Mouse (Mus musculus): Measurements from ENCODE around the gene Pbrm1. TPM values are rescaled to one million over a fixed set of nuclear protein-coding genes. Genes with fewer than 3 reads are reported as not detected.

The Pbrm1 gene
- polyA plus RNA-seq, 1 experiment from 2014 or later, result 135 TPM

- ATAC-seq (replicated peaks; ENCODE audit: low FRiP score), result no peak
- no peak for DNase-seq (ENCODE audit: low spot score)
- Histone ChIP-seq H3K27me3 (ENCODE audit: control insufficient read depth, insufficient read depth, low read length) (no peaks in the 10 kb centered on the region), H3K4me1 (replicated peaks; ENCODE audit: control insufficient read depth, insufficient read depth, low read length) (no peaks in the 10 kb centered on the region), H3K4me2 (ENCODE audit: low read depth, low read length, severe bottlenecking) (no peak overlapping the region), H3K4me3 (ENCODE audit: low read depth, low read length) (no peak overlapping the region), H3K9ac (ENCODE audit: low read length) (no peak overlapping the region), H3K27ac (ENCODE audit: low read depth, low read length) (no peak overlapping the region), H3K9me3 (ENCODE audit: control insufficient read depth, low read length) (no peaks in the 10 kb centered on the region), H3K36me3 (ENCODE audit: control insufficient read depth, insufficient read depth, low read length) (peaks cover 11% of the 10 kb centered on the region; the same call in 1 of the 2 replicates)
- 96% methylated on average over 2 of the region's 2 CpGs for WGBS
These were observed 69.6 kb downstream of the Pbrm1 start for GRCm38 (mm10) chr14:31088515-31088914.

- no peaks in the 10 kb centered on the region for H3K4me1 ChIP-seq (replicated peaks; ENCODE audit: control insufficient read depth, insufficient read depth, low read length)
- H3K4me3 ChIP-seq (ENCODE audit: low read depth, low read length), result no peak overlapping the region
- no peaks in the 10 kb centered on the region for H3K9me3 ChIP-seq (ENCODE audit: control insufficient read depth, low read length)
- 89% methylated on average over 1 of the region's 1 CpGs for WGBS
- ATAC-seq (replicated peaks; ENCODE audit: low FRiP score) (no peak), DNase-seq (ENCODE audit: low spot score) (no peak)
- H3K36me3 ChIP-seq (ENCODE audit: control insufficient read depth, insufficient read depth, low read length), result peaks cover 11% of the 10 kb centered on the region; the same call in 1 of the 2 replicates
- H3K4me2 ChIP-seq (ENCODE audit: low read depth, low read length, severe bottlenecking), result no peak overlapping the region
- H3K9ac ChIP-seq (ENCODE audit: low read length), result no peak overlapping the region
- no peak overlapping the region for H3K27ac ChIP-seq (ENCODE audit: low read depth, low read length)
- no peaks in the 10 kb centered on the region for H3K27me3 ChIP-seq (ENCODE audit: control insufficient read depth, insufficient read depth, low read length)
These were observed 71.0 kb downstream of the Pbrm1 start for GRCm38 (mm10) chr14:31089918-31090317.

DNA sequence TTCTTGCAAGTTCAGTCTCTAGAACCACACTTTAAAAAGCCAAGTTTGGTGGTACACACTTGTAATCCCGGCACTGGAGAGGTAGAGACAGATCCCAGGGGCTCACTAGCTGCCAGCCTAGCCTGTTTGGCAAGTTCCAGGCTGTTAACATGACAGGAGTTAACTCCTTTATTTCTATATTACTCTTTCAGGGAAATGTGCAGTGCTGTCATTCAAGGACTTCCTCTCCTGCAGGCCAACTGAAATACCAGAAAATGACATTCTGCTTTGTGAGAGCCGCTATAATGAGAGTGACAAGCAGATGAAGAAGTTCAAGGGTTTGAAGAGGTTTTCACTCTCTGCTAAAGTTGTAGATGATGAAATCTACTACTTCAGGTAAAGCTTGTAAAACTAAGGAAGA, 86.2 kb downstream of the Pbrm1 start:
- Histone ChIP-seq H3K36me3 (ENCODE audit: control insufficient read depth, insufficient read depth, low read length) (peaks cover 20% of the 10 kb centered on the region), H3K27ac (ENCODE audit: low read depth, low read length) (no peak overlapping the region)

DNA sequence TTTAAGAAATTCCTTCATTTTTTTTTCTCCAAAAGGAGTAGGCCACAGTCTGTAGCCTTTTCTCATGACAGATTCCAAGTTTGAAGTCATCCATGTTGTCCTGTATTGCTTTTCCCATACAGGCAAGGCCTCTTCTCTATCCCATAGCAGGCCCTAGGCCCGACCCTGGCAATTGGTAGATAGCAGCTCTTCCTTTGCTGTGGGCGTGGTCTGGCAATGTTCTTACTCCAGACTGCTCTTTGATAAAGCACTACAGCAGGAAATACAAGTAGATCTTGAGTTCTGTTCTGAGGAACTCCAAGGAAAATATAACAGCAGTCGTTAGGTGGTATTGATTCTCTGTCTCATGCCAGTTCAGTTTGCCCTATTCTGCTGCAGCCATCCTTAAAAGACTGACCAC, 91.7 kb downstream of the Pbrm1 start:
- H3K9me3 ChIP-seq (ENCODE audit: control insufficient read depth, low read length), result no peaks in the 10 kb centered on the region
- DNase-seq (ENCODE audit: low spot score), result no peak
- no peaks in the 10 kb centered on the region for H3K4me1 ChIP-seq (replicated peaks; ENCODE audit: control insufficient read depth, insufficient read depth, low read length)
- no peak overlapping the region for H3K4me2 ChIP-seq (ENCODE audit: low read depth, low read length, severe bottlenecking)
- no peak overlapping the region for H3K4me3 ChIP-seq (ENCODE audit: low read depth, low read length)
- H3K36me3 ChIP-seq (ENCODE audit: control insufficient read depth, insufficient read depth, low read length), result peaks cover 22% of the 10 kb centered on the region
- no peak for ATAC-seq (replicated peaks; ENCODE audit: low FRiP score)
- H3K27ac ChIP-seq (ENCODE audit: low read depth, low read length), result no peak overlapping the region
- H3K9ac ChIP-seq (ENCODE audit: low read length), result no peak overlapping the region
- 89% methylated on average over 3 of the region's 3 CpGs for WGBS
- H3K27me3 ChIP-seq (ENCODE audit: control insufficient read depth, insufficient read depth, low read length), result no peaks in the 10 kb centered on the region

More for the DNA sequence above, 86.2 kb downstream of the Pbrm1 start:
- no peak for ATAC-seq (replicated peaks; ENCODE audit: low FRiP score)
- H3K9ac ChIP-seq (ENCODE audit: low read length), result no peak overlapping the region
- H3K9me3 ChIP-seq (ENCODE audit: control insufficient read depth, low read length), result no peaks in the 10 kb centered on the region
- no peak overlapping the region for H3K4me2 ChIP-seq (ENCODE audit: low read depth, low read length, severe bottlenecking)
- H3K4me1 ChIP-seq (replicated peaks; ENCODE audit: control insufficient read depth, insufficient read depth, low read length), result no peaks in the 10 kb centered on the region
- 96% methylated on average over 2 of the region's 2 CpGs for WGBS
- no peak for DNase-seq (ENCODE audit: low spot score)
- no peaks in the 10 kb centered on the region for H3K27me3 ChIP-seq (ENCODE audit: control insufficient read depth, insufficient read depth, low read length)
- H3K4me3 ChIP-seq (ENCODE audit: low read depth, low read length), result no peak overlapping the region

DNA sequence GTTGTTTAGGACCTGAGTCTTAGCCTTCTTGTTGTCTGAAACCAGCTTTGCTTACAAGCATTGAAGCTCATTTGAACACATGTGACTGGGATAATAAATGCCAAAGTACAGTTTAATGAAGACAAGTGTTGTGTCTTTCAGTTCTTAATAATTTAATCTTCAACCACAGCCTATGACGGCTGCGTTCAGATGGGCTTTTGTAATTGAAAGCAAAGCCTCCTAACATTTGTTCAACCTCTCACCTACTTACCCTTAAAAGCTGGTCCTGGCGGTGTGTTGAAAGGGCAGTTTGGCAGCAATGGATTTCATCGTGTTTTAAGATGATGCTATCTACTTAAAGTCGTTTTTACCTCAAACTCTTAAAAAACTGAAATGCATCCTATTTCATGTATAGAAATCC, 93.2 kb downstream of the Pbrm1 start:
- no peak for ATAC-seq (replicated peaks; ENCODE audit: low FRiP score)
- H3K9ac ChIP-seq (ENCODE audit: low read length), result no peak overlapping the region
- no peak overlapping the region for H3K4me2 ChIP-seq (ENCODE audit: low read depth, low read length, severe bottlenecking)
- peaks cover 19% of the 10 kb centered on the region for H3K36me3 ChIP-seq (ENCODE audit: control insufficient read depth, insufficient read depth, low read length)
- WGBS, result 88% methylated on average over 5 of the region's 5 CpGs
- no peak for DNase-seq (ENCODE audit: low spot score)
- no peak overlapping the region for H3K27ac ChIP-seq (ENCODE audit: low read depth, low read length)
- H3K4me3 ChIP-seq (ENCODE audit: low read depth, low read length), result no peak overlapping the region
- H3K27me3 ChIP-seq (ENCODE audit: control insufficient read depth, insufficient read depth, low read length), result no peaks in the 10 kb centered on the region
- H3K4me1 ChIP-seq (replicated peaks; ENCODE audit: control insufficient read depth, insufficient read depth, low read length), result no peaks in the 10 kb centered on the region
- H3K9me3 ChIP-seq (ENCODE audit: control insufficient read depth, low read length), result no peaks in the 10 kb centered on the region

DNA sequence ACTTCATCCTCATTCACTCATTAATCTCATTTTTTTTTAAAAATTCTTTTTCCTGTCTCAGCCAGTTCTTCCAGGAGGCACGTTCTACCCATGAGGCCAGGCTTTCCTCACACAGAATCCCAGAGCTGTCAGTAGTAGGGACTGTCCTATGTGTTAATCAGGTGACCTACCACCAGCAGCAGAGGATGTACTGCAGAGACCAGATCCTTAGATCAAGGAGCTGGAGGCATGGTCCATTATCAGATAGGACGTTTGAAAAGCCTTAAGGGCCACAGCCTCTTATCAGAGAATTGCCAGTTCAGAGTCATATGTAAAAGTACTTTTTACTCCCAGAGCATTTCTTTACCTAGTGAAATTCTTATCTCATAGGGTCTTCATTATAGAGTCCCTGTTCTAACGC, 95.1 kb downstream of the Pbrm1 start:
- H3K9me3 ChIP-seq (ENCODE audit: control insufficient read depth, low read length), result no peaks in the 10 kb centered on the region
- H3K36me3 ChIP-seq (ENCODE audit: control insufficient read depth, insufficient read depth, low read length), result peaks cover 14% of the 10 kb centered on the region
- ATAC-seq (replicated peaks; ENCODE audit: low FRiP score), result no peak
- no peak overlapping the region for H3K9ac ChIP-seq (ENCODE audit: low read length)
- H3K4me1 ChIP-seq (replicated peaks; ENCODE audit: control insufficient read depth, insufficient read depth, low read length), result no peaks in the 10 kb centered on the region
- no peak overlapping the region for H3K4me3 ChIP-seq (ENCODE audit: low read depth, low read length)
- no peak for DNase-seq (ENCODE audit: low spot score)
- no peak overlapping the region for H3K27ac ChIP-seq (ENCODE audit: low read depth, low read length)
- WGBS, result 93% methylated on average over 3 of the region's 3 CpGs
- H3K27me3 ChIP-seq (ENCODE audit: control insufficient read depth, insufficient read depth, low read length), result no peaks in the 10 kb centered on the region
- H3K4me2 ChIP-seq (ENCODE audit: low read depth, low read length, severe bottlenecking), result no peak overlapping the region

- 78% methylated on average over 2 of the region's 2 CpGs for WGBS
- no peak for DNase-seq (ENCODE audit: low spot score)
- ATAC-seq (replicated peaks; ENCODE audit: low FRiP score), result no peak
These were observed 96.6 kb downstream of the Pbrm1 start for GRCm38 (mm10) chr14:31115522-31115921.

GRCm38 (mm10) chr14:31125106-31126075, 106.5 kb downstream of the Pbrm1 start:
- H3K27ac ChIP-seq (ENCODE audit: low read depth, low read length), result peak overlapping the region; percentile 41; the same call in 1 of the 2 replicates

More at GRCm38 (mm10) chr14:31115522-31115921, 96.6 kb downstream of the Pbrm1 start:
- Histone ChIP-seq H3K4me2 (ENCODE audit: low read depth, low read length, severe bottlenecking) (no peak overlapping the region), H3K4me3 (ENCODE audit: low read depth, low read length) (no peak overlapping the region), H3K4me1 (replicated peaks; ENCODE audit: control insufficient read depth, insufficient read depth, low read length) (no peaks in the 10 kb centered on the region), H3K27me3 (ENCODE audit: control insufficient read depth, insufficient read depth, low read length) (no peaks in the 10 kb centered on the region), H3K9me3 (ENCODE audit: control insufficient read depth, low read length) (no peaks in the 10 kb centered on the region), H3K9ac (ENCODE audit: low read length) (no peak overlapping the region), H3K36me3 (ENCODE audit: control insufficient read depth, insufficient read depth, low read length) (peaks cover 5% of the 10 kb centered on the region), H3K27ac (ENCODE audit: low read depth, low read length) (no peak overlapping the region)

More at GRCm38 (mm10) chr14:31125106-31126075, 106.5 kb downstream of the Pbrm1 start:
- WGBS, result 74% methylated on average over 9 of the region's 9 CpGs
- H3K4me1 ChIP-seq (replicated peaks; ENCODE audit: control insufficient read depth, insufficient read depth, low read length), result peaks cover 8% of the 10 kb centered on the region; the same call in 1 of the 2 replicates
- no peak overlapping the region for H3K9ac ChIP-seq (ENCODE audit: low read length)
- ATAC-seq (replicated peaks; ENCODE audit: low FRiP score), result no peak
- no peak overlapping the region for H3K4me3 ChIP-seq (ENCODE audit: low read depth, low read length)
- no peaks in the 10 kb centered on the region for H3K27me3 ChIP-seq (ENCODE audit: control insufficient read depth, insufficient read depth, low read length)
- no peak for DNase-seq (ENCODE audit: low spot score)
- peaks cover 4% of the 10 kb centered on the region; the same call in 1 of the 2 replicates for H3K36me3 ChIP-seq (ENCODE audit: control insufficient read depth, insufficient read depth, low read length)
- H3K4me2 ChIP-seq (ENCODE audit: low read depth, low read length, severe bottlenecking), result no peak overlapping the region
- H3K9me3 ChIP-seq (ENCODE audit: control insufficient read depth, low read length), result no peaks in the 10 kb centered on the region

Data from forebrain, embryonic 11.5 days (tissue).